Mouse (Mus musculus) liver, adult 2 months (tissue): ENCODE measurements at regions not wholly inside any gene's neighbourhood (a gene's known extent, or its start where the extent isn't known, plus 50 kb on each side); places are given as distances from the start of the nearest gene placed in this dataset.

Experiments
- CTCF ChIP-seq: fragments of 200-500 bp; IDR thresholded peaks from 2 replicates; pipeline ENCODE4 v1.5.1; 2011; ENCODE audit warnings: low read depth, low read length, control low read depth
- POLR2A ChIP-seq: fragments of 200-500 bp; IDR thresholded peaks from 2 replicates; pipeline ENCODE4 v1.6.1; 2011; ENCODE audit warnings: low read length, control low read depth; ENCODE audit not compliant: insufficient read depth; ENCODE audit errors: extremely low read depth

DNA sequence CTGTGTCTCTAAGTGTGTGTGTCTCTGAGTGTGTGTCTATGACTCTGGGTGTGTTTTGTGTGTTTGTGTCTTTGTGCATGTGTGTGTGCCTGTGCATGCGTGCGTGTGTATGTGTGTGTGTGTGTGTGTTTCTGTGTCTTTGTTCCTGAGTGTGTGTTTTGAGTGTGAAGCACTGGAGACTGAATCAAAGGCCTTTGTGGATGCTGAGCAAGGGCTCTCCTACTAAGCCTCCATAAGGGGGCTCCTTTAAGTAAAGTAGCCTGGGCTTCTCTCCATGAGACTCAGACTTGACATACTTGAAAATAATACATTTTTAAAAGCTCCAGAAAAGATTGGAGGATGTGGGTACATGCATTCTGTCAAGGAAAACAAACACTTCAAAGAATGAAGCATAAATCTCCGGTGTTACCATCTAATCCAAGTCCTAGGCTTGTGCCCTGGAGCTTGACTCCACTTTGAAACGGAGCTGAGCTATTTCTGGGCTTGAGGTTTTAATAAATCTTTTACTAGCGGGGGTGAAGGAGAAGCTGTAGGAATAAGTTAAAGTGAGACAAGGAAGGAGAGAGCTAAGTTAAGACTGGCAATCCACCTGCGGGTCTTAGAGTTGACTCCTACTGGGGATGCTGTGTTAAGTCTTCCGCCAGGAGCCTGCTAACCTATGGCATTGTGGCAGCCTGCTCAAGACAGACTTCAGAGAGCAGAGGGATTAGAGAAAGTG is 73.8 kb upstream of the Il15 start:
- TF ChIP-seq CTCF (no peak), POLR2A (no peak)
